Mouse (Mus musculus) left cerebral cortex, postnatal 25 days (tissue): ENCODE measurements at regions not wholly inside any gene's neighbourhood (a gene's known extent, or its start where the extent isn't known, plus 50 kb on each side); places are given as distances from the start of the nearest gene placed in this dataset.

Source experiments
- DNase-seq, 2 experiments: peaks; one replicate each; pipeline ENCODE4 v3.0.0; 2022; ENCODE audit warnings: low spot score in 2 of 2, mixed read lengths in 1 of 2
- intact Hi-C: fragments of 180-260 bp; cut with DNase I; formaldehyde crosslinking; loops from one replicate; pipeline ENCODE4 v1.15.1; 2025

GRCm38 (mm10) chr1:102628061-102628460 lies 2140.3 kb upstream of the Cdh20 start:
- intact Hi-C loops: no loop called here
- DNase-seq: peak; percentile 99

- intact Hi-C loops: no loop called here
- DNase-seq: no peak
Observed at GRCm38 (mm10) chr1:102644379-102644778, 2123.9 kb upstream of the Cdh20 start.

DNA sequence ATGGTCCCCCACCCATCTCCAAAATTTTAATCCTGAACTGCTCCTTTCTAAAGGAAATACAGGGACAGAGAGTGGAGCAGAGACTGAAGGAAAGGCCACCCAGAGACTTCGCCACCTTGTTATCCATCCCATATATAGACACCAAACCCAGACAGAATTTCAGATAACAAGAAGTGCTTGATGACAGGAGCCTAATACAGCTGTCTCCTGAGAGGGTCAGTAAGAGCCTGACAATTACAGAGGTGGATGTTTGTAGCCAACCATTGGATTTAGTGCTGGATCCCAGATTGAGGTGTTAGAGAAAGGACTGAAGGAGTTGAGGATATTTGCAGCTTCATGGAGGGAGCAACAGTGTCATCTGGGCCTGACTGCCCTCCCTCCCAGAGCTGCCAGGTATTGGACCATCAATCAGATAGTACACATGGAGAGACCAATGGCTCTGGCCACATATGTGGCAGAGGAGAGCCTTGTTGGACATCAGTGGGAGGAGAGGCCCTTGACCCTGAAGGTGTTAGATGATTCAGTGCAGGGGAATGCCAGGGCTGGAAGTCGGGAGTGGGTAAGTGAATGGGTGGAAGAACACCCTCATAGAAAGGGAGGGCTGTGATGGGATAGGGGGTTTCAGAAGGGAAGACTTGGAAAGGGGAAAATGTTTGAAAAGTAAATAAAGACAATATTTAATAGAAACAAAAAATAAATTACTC lies 2080.8 kb upstream of the Cdh20 start:
- DNase-seq: no peak
- intact Hi-C loops: no loop called here

GRCm38 (mm10) chr1:102716459-102716858 lies 2051.9 kb upstream of the Cdh20 start:
- intact Hi-C loops: no loop called here
- DNase-seq: no peak

DNA sequence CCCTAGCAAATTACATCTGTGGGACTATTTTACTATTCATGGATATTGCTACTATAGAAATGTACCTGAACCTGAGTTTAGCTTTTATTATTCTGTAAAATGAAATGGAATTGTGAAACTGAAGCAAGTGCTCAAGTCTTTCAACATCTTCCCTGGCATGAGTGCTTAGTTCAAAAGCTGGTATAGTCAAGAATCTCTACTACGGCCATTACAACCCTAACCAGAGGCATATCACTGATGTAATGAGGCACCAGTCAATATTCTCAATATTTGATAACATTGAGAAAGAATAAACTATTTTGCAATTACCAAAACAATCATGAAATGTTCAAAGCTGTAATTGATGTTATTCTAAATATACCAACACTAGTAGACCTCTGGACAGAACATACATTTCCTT lies 2034.3 kb upstream of the Cdh20 start:
- intact Hi-C loops: no loop called here
- no peak for DNase-seq

- no peak for DNase-seq
- intact Hi-C loops: no loop called here
Observed at GRCm38 (mm10) chr1:102735392-102735791, 2032.9 kb upstream of the Cdh20 start.

DNA sequence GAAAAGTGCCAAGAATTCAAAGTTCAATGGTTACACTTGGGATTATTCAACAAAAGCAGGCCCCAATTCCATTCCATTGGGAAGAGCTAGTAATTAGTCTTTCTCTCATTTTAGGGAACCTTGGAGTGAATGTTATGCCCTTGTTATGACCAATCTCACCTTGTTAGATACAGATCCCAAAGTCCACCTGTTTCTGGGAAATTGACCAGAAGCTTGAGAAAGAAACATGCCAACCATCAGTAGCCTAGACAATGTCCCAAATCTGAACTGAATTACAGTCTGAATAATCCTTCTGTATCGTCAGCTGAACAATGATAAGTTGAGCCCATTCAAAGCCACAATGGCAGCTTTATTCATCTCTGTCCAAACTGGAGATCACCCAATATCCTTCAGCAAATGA lies 2010.4 kb upstream of the Cdh20 start:
- intact Hi-C loops: no loop called here
- no peak for DNase-seq
